Mouse (Mus musculus): ENCODE measurements around the gene Tulp2. TPM values are rescaled to one million over a fixed set of nuclear protein-coding genes. Genes with fewer than 3 reads are reported as not detected.
"Not testable (repeated sequence)": the region's sequence is repeated elsewhere in the genome, so short reads cannot be mapped to it uniquely, and the experiment has no call there.

The Tulp2 gene
- polyA plus RNA-seq, 1 experiment from 2014 or later, result 1.1 TPM

DNA sequence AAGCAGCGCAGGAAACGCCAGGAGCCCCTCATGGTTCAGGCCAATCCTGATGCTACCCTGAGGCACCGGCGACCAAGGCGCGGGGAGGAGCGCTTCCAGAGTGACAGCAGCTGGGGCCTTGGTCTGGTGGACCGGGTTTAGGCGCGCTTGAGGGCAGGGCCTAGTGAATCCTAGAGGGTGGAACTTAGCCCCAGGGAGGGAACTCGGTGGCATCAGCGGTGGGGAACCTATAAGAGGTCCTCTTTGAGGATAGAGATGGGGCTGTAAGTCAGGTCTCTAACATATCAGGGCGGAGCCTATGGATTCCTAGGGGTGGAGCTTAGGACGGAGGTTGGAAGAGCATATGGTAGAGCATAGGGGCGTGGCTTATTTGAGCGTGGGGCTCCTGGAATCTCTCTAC lies 33.8 kb downstream of the Tulp2 start:
- H3K4me2 ChIP-seq (ENCODE audit: low read length), result no peak overlapping the region
- 0 out of 2 replicates have a peak overlapping the region, but pooled peaks have one; percentile 8 for H3K9ac ChIP-seq (ENCODE audit: low read depth, low read length)
- no peak overlapping the region for H3K4me3 ChIP-seq (replicated peaks; ENCODE audit: low read depth, low read length)
- H3K27ac ChIP-seq, result no peak overlapping the region
- no peaks in the 10 kb centered on the region for H3K36me3 ChIP-seq (ENCODE audit: insufficient read depth, low read length)
- H3K27me3 ChIP-seq (ENCODE audit: insufficient read depth, low read length), result no peaks in the 10 kb centered on the region
- 0 out of 2 replicates have a peak, but pooled peaks cover 2% of the 10 kb centered on the region for H3K4me1 ChIP-seq (replicated peaks; ENCODE audit: insufficient read depth, low read length)
- H3K9me3 ChIP-seq (replicated peaks; ENCODE audit: low read length), result no peaks in the 10 kb centered on the region
- ATAC-seq (replicated peaks; ENCODE audit: low FRiP score, low read depth) (no peak), DNase-seq (ENCODE audit: low spot score) (no peak)
- TF ChIP-seq CTCF (IDR thresholded peaks at IDR 0.05; ENCODE audit: low read depth), result no peak
- WGBS, result 31% methylated on average over 16 of the region's 16 CpGs

- H3K9me3 ChIP-seq (replicated peaks; ENCODE audit: low read length); H3K4me1 ChIP-seq (replicated peaks; ENCODE audit: insufficient read depth, low read length); H3K36me3 ChIP-seq (ENCODE audit: insufficient read depth, low read length); DNase-seq (ENCODE audit: low spot score); ATAC-seq (replicated peaks; ENCODE audit: low FRiP score, low read depth); H3K27me3 ChIP-seq (ENCODE audit: insufficient read depth, low read length); H3K4me2 ChIP-seq (ENCODE audit: low read length); H3K27ac ChIP-seq; H3K4me3 ChIP-seq (replicated peaks; ENCODE audit: low read depth, low read length); H3K9ac ChIP-seq (ENCODE audit: low read depth, low read length): not testable (repeated sequence)
- peak; percentile 52; the same call in 1 of the 2 replicates for TF ChIP-seq CTCF (IDR thresholded peaks at IDR 0.05; ENCODE audit: low read depth)
- WGBS, result 64% methylated on average over 5 of the region's 5 CpGs
Observed at GRCm38 (mm10) chr7:45516846-45517245, 35.2 kb downstream of the Tulp2 start.

GRCm38 (mm10) chr7:45518618-45519017 lies 36.9 kb downstream of the Tulp2 start:
- H3K4me1 ChIP-seq (replicated peaks; ENCODE audit: insufficient read depth, low read length), result peaks cover 16% of the 10 kb centered on the region
- 0 out of 2 replicates have a peak, but pooled peaks cover 6% of the 10 kb centered on the region for H3K36me3 ChIP-seq (ENCODE audit: insufficient read depth, low read length)
- ATAC-seq (replicated peaks; ENCODE audit: low FRiP score, low read depth) (no peak), DNase-seq (ENCODE audit: low spot score) (no peak)
- H3K4me3 ChIP-seq (replicated peaks; ENCODE audit: low read depth, low read length), result no peak overlapping the region
- no peak overlapping the region for H3K9ac ChIP-seq (ENCODE audit: low read depth, low read length)
- H3K27ac ChIP-seq, result no peak overlapping the region
- H3K27me3 ChIP-seq (ENCODE audit: insufficient read depth, low read length), result no peaks in the 10 kb centered on the region
- no peak for TF ChIP-seq CTCF (IDR thresholded peaks at IDR 0.05; ENCODE audit: low read depth)
- H3K9me3 ChIP-seq (replicated peaks; ENCODE audit: low read length), result no peaks in the 10 kb centered on the region
- no peak overlapping the region for H3K4me2 ChIP-seq (ENCODE audit: low read length)
- 95% methylated on average over 16 of the region's 16 CpGs for WGBS

GRCm38 (mm10) chr7:45519345-45520120 lies 37.9 kb downstream of the Tulp2 start:
- no peaks in the 10 kb centered on the region for H3K27me3 ChIP-seq (ENCODE audit: insufficient read depth, low read length)
- WGBS, result 69% methylated on average over 8 of the region's 8 CpGs
- H3K36me3 ChIP-seq (ENCODE audit: insufficient read depth, low read length), result 0 out of 2 replicates have a peak, but pooled peaks cover 8% of the 10 kb centered on the region
- ATAC-seq (replicated peaks; ENCODE audit: low FRiP score, low read depth) (no peak), DNase-seq (ENCODE audit: low spot score) (no peak)
- H3K4me3 ChIP-seq (replicated peaks; ENCODE audit: low read depth, low read length), result no peak overlapping the region
- TF ChIP-seq CTCF (IDR thresholded peaks at IDR 0.05; ENCODE audit: low read depth), result no peak
- H3K4me2 ChIP-seq (ENCODE audit: low read length), result no peak overlapping the region
- peaks cover 21% of the 10 kb centered on the region for H3K4me1 ChIP-seq (replicated peaks; ENCODE audit: insufficient read depth, low read length)
- no peaks in the 10 kb centered on the region for H3K9me3 ChIP-seq (replicated peaks; ENCODE audit: low read length)
- no peak overlapping the region for H3K9ac ChIP-seq (ENCODE audit: low read depth, low read length)
- no peak overlapping the region for H3K27ac ChIP-seq

GRCm38 (mm10) chr7:45520605-45521004 lies 38.9 kb downstream of the Tulp2 start:
- H3K36me3 ChIP-seq (ENCODE audit: insufficient read depth, low read length), result 0 out of 2 replicates have a peak, but pooled peaks cover 8% of the 10 kb centered on the region
- no peak overlapping the region for H3K9ac ChIP-seq (ENCODE audit: low read depth, low read length)
- no peak overlapping the region for H3K4me2 ChIP-seq (ENCODE audit: low read length)
- no peak overlapping the region for H3K4me3 ChIP-seq (replicated peaks; ENCODE audit: low read depth, low read length)
- H3K27ac ChIP-seq, result no peak overlapping the region
- no peak; the same call in 1 of the 2 replicates for TF ChIP-seq CTCF (IDR thresholded peaks at IDR 0.05; ENCODE audit: low read depth)
- peaks cover 27% of the 10 kb centered on the region for H3K4me1 ChIP-seq (replicated peaks; ENCODE audit: insufficient read depth, low read length)
- no peak for DNase-seq (ENCODE audit: low spot score)
- WGBS, result 87% methylated on average over 7 of the region's 7 CpGs
- H3K27me3 ChIP-seq (ENCODE audit: insufficient read depth, low read length), result no peaks in the 10 kb centered on the region
- H3K9me3 ChIP-seq (replicated peaks; ENCODE audit: low read length), result no peaks in the 10 kb centered on the region
- ATAC-seq (replicated peaks; ENCODE audit: low FRiP score, low read depth), result no peak

- no peaks in the 10 kb centered on the region for H3K27me3 ChIP-seq (ENCODE audit: insufficient read depth, low read length)
- DNase-seq (ENCODE audit: low spot score) (peak; percentile 94), ATAC-seq (replicated peaks; ENCODE audit: low FRiP score, low read depth) (peak; percentile 38)
- TF ChIP-seq CTCF (IDR thresholded peaks at IDR 0.05; ENCODE audit: low read depth), result peak; percentile 47
- under 1% methylated on average over 28 of the region's 28 CpGs for WGBS
- peaks cover 27% of the 10 kb centered on the region for H3K4me1 ChIP-seq (replicated peaks; ENCODE audit: insufficient read depth, low read length)
- peak overlapping the region; percentile 88 for H3K27ac ChIP-seq
- H3K4me2 ChIP-seq (ENCODE audit: low read length), result peak overlapping the region; percentile 64
- H3K36me3 ChIP-seq (ENCODE audit: insufficient read depth, low read length), result 0 out of 2 replicates have a peak, but pooled peaks cover 8% of the 10 kb centered on the region
- peak overlapping the region; percentile 62 for H3K9ac ChIP-seq (ENCODE audit: low read depth, low read length)
- H3K9me3 ChIP-seq (replicated peaks; ENCODE audit: low read length), result no peaks in the 10 kb centered on the region
- peak overlapping the region; percentile 53 for H3K4me3 ChIP-seq (replicated peaks; ENCODE audit: low read depth, low read length)
Observed at GRCm38 (mm10) chr7:45521728-45522184, 40.1 kb downstream of the Tulp2 start.
